In genomic region chr9:112219372-112219771, GRCm38 (mm10) we compare ENCODE assay signal across 21 mouse cellular contexts. TPM values are rescaled to one million over a fixed set of nuclear protein-coding genes. Genes with fewer than 3 reads are reported as not detected.
DNase-seq lines count a peak whose midpoint lies in the region; TF ChIP-seq lines count a peak whose summit lies in the region.
"Had no signal": no experiment of that assay in that cellular context is flagged by ENCODE, and none has a peak within 500 bp of the region (broad histone marks: within the 10 kb centered on the region; RNA-seq: fewer than 3 reads in every experiment).

No protein-coding gene starts in this region.

- peak overlapping the region; percentile 92 for H3K27ac ChIP-seq in olfactory bulb, adult 2 months (ENCODE audit: insufficient read depth, low read depth, low read length)
- H3K27ac ChIP-seq: forebrain, embryonic 13.5 days; hindbrain, postnatal 0 days; neural tube, embryonic 12.5 days had no signal

- DNase-seq in cerebellum, postnatal 10 days = peak; percentile 47 to 48
- no peak for DNase-seq in cerebellum, adult 11-12 months
- DNase-seq in 416B (ENCODE audit: low read depth) = peak; percentile 24
- DNase-seq in thymus, postnatal 25 days = peak; percentile 78
- no peak for DNase-seq in urinary bladder, postnatal 36 days (ENCODE audit: low spot score in 2 of 2)
- no peak for DNase-seq in layer of hippocampus, postnatal 36 days
- DNase-seq: adrenal gland, postnatal 36 days; cerebellum, postnatal 36 days; gastrocnemius, postnatal 36 days; kidney, postnatal 25 days; lung, postnatal 10 days; midbrain, embryonic 14.5 days; retina, postnatal 1 day; right cerebral cortex, postnatal 25 days had no signal

- TF ChIP-seq CTCF in olfactory bulb, adult 2 months (IDR thresholded peaks at IDR 0.05; ENCODE audit: insufficient read depth, low read depth, low read length) = no peak

- H3K4me1 ChIP-seq in olfactory bulb, adult 2 months (ENCODE audit: control insufficient read depth, insufficient read depth, low read length) = peaks cover 27% of the 10 kb centered on the region
- H3K4me1 ChIP-seq: forebrain, embryonic 13.5 days had no signal

- H3K4me3 ChIP-seq in olfactory bulb, adult 2 months (ENCODE audit: insufficient read depth, low read depth, low read length) = no peak overlapping the region
- H3K4me3 ChIP-seq: forebrain, embryonic 13.5 days; neural tube, embryonic 12.5 days had no signal

- no peak for TF ChIP-seq POLR2A in olfactory bulb, adult 2 months (IDR thresholded peaks at IDR 0.05; ENCODE audit: insufficient read depth, low read depth, low read length)

- WGBS in olfactory bulb, adult 2 months = 45% methylated on average over 8 of the region's 8 CpGs

RNA-seq across cellular contexts. Expression of gene Arpp21, which starts 16.4 kb away (rescaled TPM):
- 229 and 639 TPM in 2 replicates for polyA plus RNA-seq in olfactory bulb, adult 2 months (2012; ENCODE audit: insufficient read depth, insufficient read length, low replicate concordance, missing spikeins)
- total RNA-seq in layer of hippocampus, postnatal 36 days (2021) = 100 to 1,000 TPM; 221 to 241 TPM
- total RNA-seq: adrenal gland, adult 18-20 months had no signal
- polyA plus RNA-seq: liver, adult 2 months; Patski had no signal

Comparison
In these comparisons a context has a peak if more than half of its experiments do, and no peak if none do; other contexts are left out.
1. DNase-seq: peak in cerebellum, postnatal 10 days (2 of 2), 416B (single experiment) and thymus, postnatal 25 days (single experiment); none in cerebellum, adult 11-12 months (single experiment), urinary bladder, postnatal 36 days (0 of 2) and layer of hippocampus, postnatal 36 days (0 of 2).